Mouse (Mus musculus): Measurements from ENCODE around the gene Chrm3.

DNA sequence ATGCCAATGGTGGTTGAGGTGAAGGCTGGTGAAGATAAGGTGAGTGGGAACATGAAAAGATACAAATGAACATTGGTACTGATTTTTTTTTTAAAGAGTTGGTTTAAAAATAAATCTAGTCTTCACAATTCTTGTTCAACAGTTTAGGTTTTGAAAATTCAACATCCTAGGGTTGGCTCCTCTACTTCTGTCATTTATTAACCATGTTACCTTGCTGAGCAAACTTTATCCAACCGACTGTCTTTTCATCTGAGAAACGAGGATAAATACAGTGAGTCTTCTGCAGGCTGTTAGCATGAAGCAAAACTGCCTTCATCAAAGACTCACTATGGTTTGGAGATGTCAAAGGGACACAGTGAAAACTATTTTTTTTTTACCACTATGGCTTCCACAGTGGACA lies 123.0 kb downstream of the Chrm3 start:
- TF ChIP-seq CTCF (IDR thresholded peaks at IDR 0.05; ENCODE audit: extremely low read depth, insufficient read depth, low read length) = no peak
- TF ChIP-seq POLR2A (IDR thresholded peaks at IDR 0.05; ENCODE audit: extremely low read depth, insufficient read depth, low read length) = no peak
